Mouse (Mus musculus): ENCODE measurements at regions not wholly inside any gene's neighbourhood (a gene's known extent, or its start where the extent isn't known, plus 50 kb on each side); places are given as distances from the start of the nearest gene placed in this dataset.

- TF ChIP-seq CTCF (IDR thresholded peaks at IDR 0.05; ENCODE audit: low read depth, low read length) (no peak), POLR2A (IDR thresholded peaks at IDR 0.05; ENCODE audit: insufficient read depth, low read length) (no peak), EP300 (IDR thresholded peaks at IDR 0.05; ENCODE audit: insufficient read depth, low read depth, low read length) (no peak)
These were observed 367.3 kb upstream of the Acvr2a start for GRCm38 (mm10) chr2:48446617-48447016.

Measured in ES-Bruce4 (cell line).